Mouse (Mus musculus): ENCODE measurements around the gene Gm13290. TPM values are rescaled to one million over a fixed set of nuclear protein-coding genes. Genes with fewer than 3 reads are reported as not detected.

Gene Gm13290
- polyA plus RNA-seq (2021; fragmentation: Nextera tagmentation): not detected in 2 replicates
- long read RNA-seq, experiment 1, partial matches to known transcripts: 0 of 1 reads
- long read RNA-seq, experiment 1, other reads (novel, unspliced or antisense): 0 of 1 reads
- long read RNA-seq, experiment 2: 0 reads

DNA sequence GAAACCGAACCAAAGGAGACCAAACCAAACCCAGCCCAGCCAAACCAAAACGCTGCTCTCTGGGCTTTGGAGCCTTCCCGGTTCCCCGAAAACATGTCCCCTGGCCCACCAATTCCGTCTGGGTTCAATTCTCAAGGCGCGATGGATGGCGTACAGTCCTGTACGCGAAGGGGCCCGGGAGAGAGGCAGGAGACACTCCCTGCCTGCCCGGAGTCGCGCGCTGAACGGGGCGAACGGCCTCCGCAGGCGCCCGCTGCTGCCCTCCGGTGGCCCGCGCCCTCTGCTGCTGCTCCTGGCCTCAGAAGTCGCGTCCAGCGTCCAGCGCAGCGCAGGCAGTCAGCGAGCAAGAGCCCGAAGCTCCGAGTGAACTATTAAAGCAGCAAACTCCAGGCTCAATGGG, at the start of gene Gm13290:
Gene Gm13290 (plus strand): TSS at position 301 of the 400 bp plus-strand sequence.

DNA sequence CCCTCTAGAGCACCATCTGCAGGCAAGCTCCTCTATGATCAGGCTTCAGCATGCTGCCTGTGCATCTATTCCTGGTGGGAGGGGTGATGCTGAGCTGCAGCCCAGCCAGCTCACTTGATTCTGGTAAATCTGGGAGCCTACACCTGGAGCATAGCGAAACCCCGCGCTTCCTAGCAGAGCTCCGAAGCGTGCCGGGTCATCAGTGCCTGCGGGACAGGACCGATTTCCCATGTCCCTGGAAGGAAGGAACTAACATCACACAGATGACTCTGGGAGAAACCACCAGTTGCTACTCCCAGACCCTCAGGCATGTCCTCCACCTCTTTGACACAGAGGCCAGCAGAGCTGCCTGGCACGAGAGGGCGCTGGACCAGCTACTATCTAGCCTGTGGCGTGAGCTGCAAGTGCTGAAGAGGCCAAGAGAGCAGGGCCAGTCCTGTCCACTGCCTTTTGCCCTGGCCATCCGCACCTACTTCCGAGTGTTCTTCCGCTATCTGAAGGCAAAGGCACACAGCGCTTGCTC, 18.8 kb upstream of the Gm13290 start, which contains the start of gene Gm13271:
Gene Gm13271 (plus strand): TSS at position 51 of the 523 bp plus-strand sequence.

DNA sequence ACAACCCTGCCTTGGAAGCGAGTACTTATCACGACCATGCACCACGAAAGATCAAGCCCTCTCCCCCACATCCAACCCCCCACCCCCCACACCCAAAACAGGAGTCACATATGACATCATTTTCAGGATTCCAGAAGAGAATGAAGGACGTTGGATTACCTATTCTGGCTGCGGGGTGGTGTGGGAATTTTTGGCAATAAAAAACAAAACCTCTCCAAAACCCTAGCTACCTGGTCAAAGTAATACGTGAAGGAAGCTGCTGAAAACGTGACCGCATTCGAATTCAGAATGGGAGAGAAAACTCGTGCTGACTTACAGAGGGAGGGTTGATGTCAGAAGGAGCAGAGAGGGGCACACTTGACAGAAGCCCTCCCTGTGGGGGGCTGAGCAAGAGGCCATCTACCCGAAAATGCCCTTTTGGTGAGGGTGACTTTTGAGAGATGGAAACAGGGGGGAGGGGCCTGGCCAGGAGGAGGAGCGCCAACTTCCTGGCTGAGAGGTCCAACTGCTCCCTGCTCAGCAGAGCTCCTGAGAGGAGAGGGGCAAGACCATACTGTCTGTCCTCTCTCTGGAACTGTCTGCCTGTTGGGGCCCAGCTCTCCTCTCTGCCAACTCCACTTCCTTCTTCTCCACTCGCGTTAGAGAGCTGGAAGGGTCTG, 13.9 kb upstream of the Gm13290 start, which contains the start of gene Gm13283:
Gene Gm13283 (plus strand): TSS at position 510 of the 659 bp plus-strand sequence.

DNA sequence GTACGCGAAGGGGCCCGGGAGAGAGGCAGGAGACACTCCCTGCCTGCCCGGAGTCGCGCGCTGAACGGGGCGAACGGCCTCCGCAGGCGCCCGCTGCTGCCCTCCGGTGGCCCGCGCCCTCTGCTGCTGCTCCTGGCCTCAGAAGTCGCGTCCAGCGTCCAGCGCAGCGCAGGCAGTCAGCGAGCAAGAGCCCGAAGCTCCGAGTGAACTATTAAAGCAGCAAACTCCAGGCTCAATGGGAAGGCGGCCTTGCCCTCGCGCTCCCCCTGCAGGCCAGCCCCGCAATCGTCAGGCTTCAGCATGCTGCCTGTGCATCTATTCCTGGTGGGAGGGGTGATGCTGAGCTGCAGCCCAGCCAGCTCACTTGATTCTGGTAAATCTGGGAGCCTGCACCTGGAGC, 3.0 kb downstream of the Gm13290 start, which contains the start of gene Gm13289:
Gene Gm13289 (plus strand): TSS at position 301 of the 400 bp plus-strand sequence.

DNA sequence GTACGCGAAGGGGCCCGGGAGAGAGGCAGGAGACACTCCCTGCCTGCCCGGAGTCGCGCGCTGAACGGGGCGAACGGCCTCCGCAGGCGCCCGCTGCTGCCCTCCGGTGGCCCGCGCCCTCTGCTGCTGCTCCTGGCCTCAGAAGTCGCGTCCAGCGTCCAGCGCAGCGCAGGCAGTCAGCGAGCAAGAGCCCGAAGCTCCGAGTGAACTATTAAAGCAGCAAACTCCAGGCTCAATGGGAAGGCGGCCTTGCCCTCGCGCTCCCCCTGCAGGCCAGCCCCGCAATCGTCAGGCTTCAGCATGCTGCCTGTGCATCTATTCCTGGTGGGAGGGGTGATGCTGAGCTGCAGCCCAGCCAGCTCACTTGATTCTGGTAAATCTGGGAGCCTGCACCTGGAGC, 5.9 kb downstream of the Gm13290 start, which contains the start of gene Gm13272:
Gene Gm13272 (plus strand): TSS at position 301 of the 400 bp plus-strand sequence.

DNA sequence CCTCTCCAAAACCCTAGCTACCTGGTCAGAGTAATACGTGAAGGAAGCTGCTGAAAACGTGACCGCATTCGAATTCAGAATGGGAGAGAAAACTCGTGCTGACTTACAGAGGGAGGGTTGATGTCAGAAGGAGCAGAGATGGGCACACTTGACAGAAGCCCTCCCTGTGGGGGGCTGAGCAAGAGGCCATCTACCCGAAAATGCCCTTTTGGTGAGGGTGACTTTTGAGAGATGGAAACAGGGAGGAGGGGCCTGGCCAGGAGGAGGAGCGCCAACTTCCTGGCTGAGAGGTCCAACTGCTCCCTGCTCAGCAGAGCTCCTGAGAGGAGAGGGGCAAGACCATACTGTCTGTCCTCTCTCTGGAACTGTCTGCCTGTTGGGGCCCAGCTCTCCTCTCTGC, 8.2 kb downstream of the Gm13290 start, which contains the start of gene Ifnz:
Gene Ifnz (plus strand): TSS at position 301 of the 400 bp plus-strand sequence.

DNA sequence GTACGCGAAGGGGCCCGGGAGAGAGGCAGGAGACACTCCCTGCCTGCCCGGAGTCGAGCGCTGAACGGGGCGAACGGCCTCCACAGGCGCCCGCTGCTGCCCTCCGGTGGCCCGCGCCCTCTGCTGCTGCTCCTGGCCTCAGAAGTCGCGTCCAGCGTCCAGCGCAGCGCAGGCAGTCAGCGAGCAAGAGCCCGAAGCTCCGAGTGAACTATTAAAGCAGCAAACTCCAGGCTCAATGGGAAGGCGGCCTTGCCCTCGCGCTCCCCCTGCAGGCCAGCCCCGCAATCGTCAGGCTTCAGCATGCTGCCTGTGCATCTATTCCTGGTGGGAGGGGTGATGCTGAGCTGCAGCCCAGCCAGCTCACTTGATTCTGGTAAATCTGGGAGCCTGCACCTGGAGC, 11.8 kb downstream of the Gm13290 start, which contains the start of gene Gm13276:
Gene Gm13276 (plus strand): TSS at position 301 of the 400 bp plus-strand sequence.

DNA sequence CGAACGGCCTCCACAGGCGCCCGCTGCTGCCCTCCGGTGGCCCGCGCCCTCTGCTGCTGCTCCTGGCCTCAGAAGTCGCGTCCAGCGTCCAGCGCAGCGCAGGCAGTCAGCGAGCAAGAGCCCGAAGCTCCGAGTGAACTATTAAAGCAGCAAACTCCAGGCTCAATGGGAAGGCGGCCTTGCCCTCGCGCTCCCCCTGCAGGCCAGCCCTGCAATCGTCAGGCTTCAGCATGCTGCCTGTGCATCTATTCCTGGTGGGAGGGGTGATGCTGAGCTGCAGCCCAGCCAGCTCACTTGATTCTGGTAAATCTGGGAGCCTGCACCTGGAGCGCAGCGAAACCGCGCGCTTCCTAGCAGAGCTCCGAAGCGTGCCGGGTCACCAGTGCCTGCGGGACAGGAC, 14.8 kb downstream of the Gm13290 start, which contains the start of gene Gm13277:
Gene Gm13277 (plus strand): TSS at position 231 of the 400 bp plus-strand sequence.

DNA sequence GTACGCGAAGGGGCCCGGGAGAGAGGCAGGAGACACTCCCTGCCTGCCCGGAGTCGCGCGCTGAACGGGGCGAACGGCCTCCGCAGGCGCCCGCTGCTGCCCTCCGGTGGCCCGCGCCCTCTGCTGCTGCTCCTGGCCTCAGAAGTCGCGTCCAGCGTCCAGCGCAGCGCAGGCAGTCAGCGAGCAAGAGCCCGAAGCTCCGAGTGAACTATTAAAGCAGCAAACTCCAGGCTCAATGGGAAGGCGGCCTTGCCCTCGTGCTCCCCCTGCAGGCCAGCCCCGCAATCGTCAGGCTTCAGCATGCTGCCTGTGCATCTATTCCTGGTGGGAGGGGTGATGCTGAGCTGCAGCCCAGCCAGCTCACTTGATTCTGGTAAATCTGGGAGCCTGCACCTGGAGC, 17.6 kb downstream of the Gm13290 start, which contains the start of gene Gm13278:
Gene Gm13278 (plus strand): TSS at position 301 of the 400 bp plus-strand sequence.

DNA sequence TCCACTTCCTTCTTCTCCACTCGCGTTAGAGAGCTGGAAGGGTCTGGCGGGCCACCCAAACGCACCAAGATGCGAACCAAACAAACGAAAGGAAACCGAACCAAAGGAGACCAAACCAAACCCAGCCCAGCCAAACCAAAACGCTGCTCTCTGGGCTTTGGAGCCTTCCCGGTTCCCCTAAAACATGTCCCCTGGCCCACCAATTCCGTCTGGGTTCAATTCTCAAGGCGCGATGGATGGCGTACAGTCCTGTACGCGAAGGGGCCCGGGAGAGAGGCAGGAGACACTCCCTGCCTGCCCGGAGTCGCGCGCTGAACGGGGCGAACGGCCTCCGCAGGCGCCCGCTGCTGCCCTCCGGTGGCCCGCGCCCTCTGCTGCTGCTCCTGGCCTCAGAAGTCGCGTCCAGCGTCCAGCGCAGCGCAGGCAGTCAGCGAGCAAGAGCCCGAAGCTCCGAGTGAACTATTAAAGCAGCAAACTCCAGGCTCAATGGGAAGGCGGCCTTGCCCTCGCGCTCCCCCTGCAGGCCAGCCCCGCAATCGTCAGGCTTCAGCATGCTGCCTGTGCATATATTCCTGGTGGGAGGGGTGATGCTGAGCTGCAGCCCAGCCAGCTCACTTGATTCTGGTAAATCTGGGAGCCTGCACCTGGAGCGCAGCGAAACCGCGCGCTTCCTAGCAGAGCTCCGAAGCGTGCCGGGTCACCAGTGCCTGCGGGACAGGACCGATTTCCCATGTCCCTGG, 20.5 kb downstream of the Gm13290 start, which contains the start of gene Gm13275:
Gene Gm13275 (plus strand): TSS at position 552 of the 740 bp plus-strand sequence.

DNA sequence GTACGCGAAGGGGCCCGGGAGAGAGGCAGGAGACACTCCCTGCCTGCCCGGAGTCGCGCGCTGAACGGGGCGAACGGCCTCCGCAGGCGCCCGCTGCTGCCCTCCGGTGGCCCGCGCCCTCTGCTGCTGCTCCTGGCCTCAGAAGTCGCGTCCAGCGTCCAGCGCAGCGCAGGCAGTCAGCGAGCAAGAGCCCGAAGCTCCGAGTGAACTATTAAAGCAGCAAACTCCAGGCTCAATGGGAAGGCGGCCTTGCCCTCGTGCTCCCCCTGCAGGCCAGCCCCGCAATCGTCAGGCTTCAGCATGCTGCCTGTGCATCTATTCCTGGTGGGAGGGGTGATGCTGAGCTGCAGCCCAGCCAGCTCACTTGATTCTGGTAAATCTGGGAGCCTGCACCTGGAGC, 23.5 kb downstream of the Gm13290 start, which contains the start of gene Gm13279:
Gene Gm13279 (plus strand): TSS at position 301 of the 400 bp plus-strand sequence.

DNA sequence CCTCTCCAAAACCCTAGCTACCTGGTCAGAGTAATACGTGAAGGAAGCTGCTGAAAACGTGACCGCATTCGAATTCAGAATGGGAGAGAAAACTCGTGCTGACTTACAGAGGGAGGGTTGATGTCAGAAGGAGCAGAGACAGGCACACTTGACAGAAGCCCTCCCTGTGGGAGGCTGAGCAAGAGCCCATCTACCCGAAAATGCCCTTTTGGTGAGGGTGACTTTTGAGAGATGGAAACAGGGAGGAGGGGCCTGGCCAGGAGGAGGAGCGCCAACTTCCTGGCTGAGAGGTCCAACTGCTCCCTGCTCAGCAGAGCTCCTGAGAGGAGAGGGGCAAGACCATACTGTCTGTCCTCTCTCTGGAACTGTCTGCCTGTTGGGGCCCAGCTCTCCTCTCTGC, 25.7 kb downstream of the Gm13290 start, which contains the start of gene Gm13285:
Gene Gm13285 (plus strand): TSS at position 301 of the 400 bp plus-strand sequence.

DNA sequence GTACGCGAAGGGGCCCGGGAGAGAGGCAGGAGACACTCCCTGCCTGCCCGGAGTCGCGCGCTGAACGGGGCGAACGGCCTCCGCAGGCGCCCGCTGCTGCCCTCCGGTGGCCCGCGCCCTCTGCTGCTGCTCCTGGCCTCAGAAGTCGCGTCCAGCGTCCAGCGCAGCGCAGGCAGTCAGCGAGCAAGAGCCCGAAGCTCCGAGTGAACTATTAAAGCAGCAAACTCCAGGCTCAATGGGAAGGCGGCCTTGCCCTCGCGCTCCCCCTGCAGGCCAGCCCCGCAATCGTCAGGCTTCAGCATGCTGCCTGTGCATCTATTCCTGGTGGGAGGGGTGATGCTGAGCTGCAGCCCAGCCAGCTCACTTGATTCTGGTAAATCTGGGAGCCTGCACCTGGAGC, 29.3 kb downstream of the Gm13290 start, which contains the start of gene Gm13287:
Gene Gm13287 (plus strand): TSS at position 301 of the 400 bp plus-strand sequence.

DNA sequence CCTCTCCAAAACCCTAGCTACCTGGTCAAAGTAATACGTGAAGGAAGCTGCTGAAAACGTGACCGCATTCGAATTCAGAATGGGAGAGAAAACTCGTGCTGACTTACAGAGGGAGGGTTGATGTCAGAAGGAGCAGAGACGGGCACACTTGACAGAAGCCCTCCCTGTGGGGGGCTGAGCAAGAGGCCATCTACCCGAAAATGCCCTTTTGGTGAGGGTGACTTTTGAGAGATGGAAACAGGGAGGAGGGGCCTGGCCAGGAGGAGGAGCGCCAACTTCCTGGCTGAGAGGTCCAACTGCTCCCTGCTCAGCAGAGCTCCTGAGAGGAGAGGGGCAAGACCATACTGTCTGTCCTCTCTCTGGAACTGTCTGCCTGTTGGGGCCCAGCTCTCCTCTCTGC, 31.6 kb downstream of the Gm13290 start, which contains the start of gene Gm13288:
Gene Gm13288 (plus strand): TSS at position 301 of the 400 bp plus-strand sequence.

DNA sequence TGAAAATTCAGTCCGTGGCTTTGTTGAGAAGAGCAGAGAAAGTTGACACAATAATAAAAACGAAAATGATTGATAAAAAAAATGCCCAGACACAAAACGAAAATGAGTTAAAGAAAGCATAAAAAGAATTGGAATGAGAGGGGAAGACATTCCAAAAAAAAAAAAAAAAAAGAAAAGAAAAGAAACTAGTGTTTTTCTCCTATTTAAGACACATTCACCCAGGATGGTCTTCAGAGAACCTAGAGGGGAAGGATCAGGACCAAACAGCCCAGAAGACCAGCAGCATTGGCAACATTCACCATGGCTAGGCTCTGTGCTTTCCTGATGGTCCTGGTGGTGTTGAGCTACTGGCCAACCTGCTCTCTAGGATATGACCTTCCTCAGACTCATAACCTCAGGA, 42.3 kb downstream of the Gm13290 start, which contains the start of gene Ifna7:
Gene Ifna7 (plus strand): TSS at position 301 of the 400 bp plus-strand sequence.

DNA sequence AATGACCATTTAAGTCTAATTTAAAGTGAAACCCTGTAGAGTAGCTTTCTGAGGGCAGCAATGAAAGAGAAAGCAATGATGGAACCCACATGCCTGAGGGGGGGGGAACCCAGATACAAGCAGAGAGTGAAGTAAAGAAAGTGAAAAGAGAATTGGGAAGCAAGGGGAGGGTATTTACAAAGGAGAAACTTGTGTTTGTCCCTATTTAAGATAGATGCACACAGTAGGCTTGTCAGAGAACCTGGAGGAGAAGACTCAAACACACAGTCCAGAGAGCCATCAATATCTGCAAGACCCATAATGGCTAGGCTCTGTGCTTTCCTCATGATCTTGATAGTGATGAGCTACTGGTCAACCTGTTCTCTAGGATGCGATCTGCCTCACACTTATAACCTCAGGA, 46.0 kb downstream of the Gm13290 start, which contains the start of gene Ifna11:
Gene Ifna11 (plus strand): TSS at position 301 of the 400 bp plus-strand sequence.

Other genes with a start within 250 kb of the Gm13290 start
- not detected in 2 replicates for gene Ifna15, start 215.6 kb upstream of the Gm13290 start, polyA plus RNA-seq (2021; fragmentation: Nextera tagmentation)
- not detected in 2 replicates for gene Ifna14, start 202.0 kb upstream of the Gm13290 start, polyA plus RNA-seq (2021; fragmentation: Nextera tagmentation)
- not detected in 2 replicates for gene Ifna9, start 181.4 kb upstream of the Gm13290 start, polyA plus RNA-seq (2021; fragmentation: Nextera tagmentation)
- gene Ifna12, start 170.5 kb upstream of the Gm13290 start, polyA plus RNA-seq (2021; fragmentation: Nextera tagmentation): not detected in 2 replicates
- gene C87499, start 139.4 kb upstream of the Gm13290 start, polyA plus RNA-seq (2021; fragmentation: Nextera tagmentation): not detected in 2 replicates
- gene Ifna13, start 129.4 kb upstream of the Gm13290 start, polyA plus RNA-seq (2021; fragmentation: Nextera tagmentation): not detected in 2 replicates
- not detected in 2 replicates for gene Ifna16, start 96.9 kb upstream of the Gm13290 start, polyA plus RNA-seq (2021; fragmentation: Nextera tagmentation)
- gene Ifna2, start 89.9 kb upstream of the Gm13290 start, polyA plus RNA-seq (2021; fragmentation: Nextera tagmentation): not detected in 2 replicates
- gene Ifnab, start 82.5 kb upstream of the Gm13290 start, polyA plus RNA-seq (2021; fragmentation: Nextera tagmentation): not detected in 2 replicates
- gene Gm26566, start 52.0 kb upstream of the Gm13290 start, polyA plus RNA-seq (2021; fragmentation: Nextera tagmentation): 1.0 and 1.5 TPM in 2 replicates
- gene Klhl9, start 51.4 kb upstream of the Gm13290 start, polyA plus RNA-seq (2021; fragmentation: Nextera tagmentation): 57.9 and 73.6 TPM in 2 replicates
- gene Gm13271, start 19.0 kb upstream of the Gm13290 start, polyA plus RNA-seq (2021; fragmentation: Nextera tagmentation): not detected in 2 replicates
- not detected in 2 replicates for gene Gm13283, start 13.7 kb upstream of the Gm13290 start, polyA plus RNA-seq (2021; fragmentation: Nextera tagmentation)
- gene Gm13289, start 3.1 kb downstream of the Gm13290 start, polyA plus RNA-seq (2021; fragmentation: Nextera tagmentation): not detected in 2 replicates
- not detected in 2 replicates for gene Gm13272, start 6.0 kb downstream of the Gm13290 start, polyA plus RNA-seq (2021; fragmentation: Nextera tagmentation)
- not detected in 2 replicates for gene Ifnz, start 8.3 kb downstream of the Gm13290 start, polyA plus RNA-seq (2021; fragmentation: Nextera tagmentation)
- gene Gm13276, start 11.9 kb downstream of the Gm13290 start, polyA plus RNA-seq (2021; fragmentation: Nextera tagmentation): not detected in 2 replicates
- gene Gm13277, start 14.8 kb downstream of the Gm13290 start, polyA plus RNA-seq (2021; fragmentation: Nextera tagmentation): not detected in 2 replicates
- gene Gm13278, start 17.7 kb downstream of the Gm13290 start, polyA plus RNA-seq (2021; fragmentation: Nextera tagmentation): not detected in 2 replicates
- gene Gm13275, start 20.7 kb downstream of the Gm13290 start, polyA plus RNA-seq (2021; fragmentation: Nextera tagmentation): not detected in 2 replicates
- gene Gm13279, start 23.6 kb downstream of the Gm13290 start, polyA plus RNA-seq (2021; fragmentation: Nextera tagmentation): not detected in 2 replicates
- not detected in 2 replicates for gene Gm13285, start 25.8 kb downstream of the Gm13290 start, polyA plus RNA-seq (2021; fragmentation: Nextera tagmentation)
- not detected in 2 replicates for gene Gm13287, start 29.4 kb downstream of the Gm13290 start, polyA plus RNA-seq (2021; fragmentation: Nextera tagmentation)
- gene Gm13288, start 31.7 kb downstream of the Gm13290 start, polyA plus RNA-seq (2021; fragmentation: Nextera tagmentation): not detected in 2 replicates
- not detected in 2 replicates for gene Ifna7, start 42.4 kb downstream of the Gm13290 start, polyA plus RNA-seq (2021; fragmentation: Nextera tagmentation)
- gene Ifna11, start 46.1 kb downstream of the Gm13290 start, polyA plus RNA-seq (2021; fragmentation: Nextera tagmentation): not detected in 2 replicates
- gene Ifna6, start 53.6 kb downstream of the Gm13290 start, polyA plus RNA-seq (2021; fragmentation: Nextera tagmentation): not detected in 2 replicates
- not detected in 2 replicates for gene Ifna5, start 61.7 kb downstream of the Gm13290 start, polyA plus RNA-seq (2021; fragmentation: Nextera tagmentation)
- not detected in 2 replicates for gene Ifna4, start 68.0 kb downstream of the Gm13290 start, polyA plus RNA-seq (2021; fragmentation: Nextera tagmentation)
- gene Ifna1, start 76.3 kb downstream of the Gm13290 start, polyA plus RNA-seq (2021; fragmentation: Nextera tagmentation): not detected in 2 replicates
- gene Ifne, start 106.4 kb downstream of the Gm13290 start, polyA plus RNA-seq (2021; fragmentation: Nextera tagmentation): not detected in 2 replicates

Data from left cerebral cortex, adult 6 months (tissue).